Mouse (Mus musculus): ENCODE results near the gene Cdc40. TPM values are rescaled to one million over a fixed set of nuclear protein-coding genes. Genes with fewer than 3 reads are reported as not detected.

Cdc40 gene
- polyA plus RNA-seq, 1 experiment, result 9.3 TPM

DNA sequence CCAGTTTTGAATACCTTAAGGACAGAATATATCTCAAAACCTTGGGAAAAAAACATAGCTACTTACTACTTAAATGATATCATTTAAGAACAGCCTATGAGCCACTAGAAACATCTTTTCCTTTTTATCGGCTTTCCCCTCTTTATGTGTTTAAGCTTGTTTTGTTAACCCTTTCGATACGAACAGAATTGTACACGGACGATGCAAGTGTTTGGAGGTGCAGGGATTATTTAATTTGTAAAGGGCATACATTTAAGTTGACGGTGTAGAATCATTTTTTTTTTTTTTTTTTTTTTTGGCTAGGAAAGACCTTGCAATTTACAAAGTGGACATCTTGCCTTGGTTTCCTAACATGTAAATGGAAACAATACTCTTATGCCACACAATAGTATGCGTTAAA is 2.3 kb upstream of the Cdc40 start:
- H3K4me2 ChIP-seq (ENCODE audit: low read depth), result no peak overlapping the region

GRCm38 (mm10) chr10:40884279-40884806 is 1.2 kb upstream of the Cdc40 start:
- TF ChIP-seq MYOD1 (IDR thresholded peaks at IDR 0.05; ENCODE audit: control insufficient read depth in 1 of 3, insufficient read length in 2 of 3, low read depth in 2 of 3) (no peak), POLR2AphosphoS2 (IDR thresholded peaks at IDR 0.05; ENCODE audit: insufficient read length, low read depth) (no peak), REST (IDR thresholded peaks at IDR 0.05; ENCODE audit: insufficient read depth, insufficient read length) (no peak), USF1 (IDR thresholded peaks at IDR 0.05; ENCODE audit: low read depth) (no peak), MAX (IDR thresholded peaks at IDR 0.05; ENCODE audit: low read depth) (no peak), MYOG (IDR thresholded peaks at IDR 0.05; ENCODE audit: control insufficient read depth in 1 of 3, insufficient read depth in 1 of 3, insufficient read length in 2 of 3, low read depth in 2 of 3) (no peak), SRF (IDR thresholded peaks at IDR 0.05; ENCODE audit: control insufficient read depth, insufficient read length, low read depth) (no peak), TCF12 (IDR thresholded peaks at IDR 0.05; ENCODE audit: insufficient read depth, poor library complexity, severe bottlenecking) (no peak), CEBPB (IDR thresholded peaks at IDR 0.05; ENCODE audit: insufficient read depth, poor library complexity, severe bottlenecking) (no peak), POLR2A (IDR thresholded peaks at IDR 0.05; ENCODE audit: insufficient read length, low read depth) (no peak), TCF3 (IDR thresholded peaks at IDR 0.05; ENCODE audit: insufficient read length, low read depth) (no peak), E2F4 (IDR thresholded peaks at IDR 0.05; ENCODE audit: insufficient read depth) (no peak)

More for the DNA sequence above, 2.3 kb upstream of the Cdc40 start:
- H3K36me3 ChIP-seq (ENCODE audit: control insufficient read depth, insufficient read depth), result no peaks in the 10 kb centered on the region
- H3K27me3 ChIP-seq (ENCODE audit: control insufficient read depth, insufficient read depth, insufficient read length), result no peaks in the 10 kb centered on the region
- TF ChIP-seq REST (IDR thresholded peaks at IDR 0.05; ENCODE audit: insufficient read depth, insufficient read length) (no peak), MYOD1 (IDR thresholded peaks at IDR 0.05; ENCODE audit: control insufficient read depth in 1 of 3, insufficient read length in 2 of 3, low read depth in 2 of 3) (no peak)
- H3K4me3 ChIP-seq, result peak overlapping the region; percentile 62
- no peak overlapping the region for H3ac ChIP-seq (ENCODE audit: control insufficient read depth, insufficient read length)
- peaks cover 18% of the 10 kb centered on the region for H3K79me2 ChIP-seq (ENCODE audit: control insufficient read depth, insufficient read depth)

GRCm38 (mm10) chr10:40883644-40884278 is 650 bp upstream of the Cdc40 start:
- Histone ChIP-seq H3K4me3 (peak overlapping the region; percentile 62), H3K79me2 (ENCODE audit: control insufficient read depth, insufficient read depth) (peaks cover 33% of the 10 kb centered on the region), H3K27me3 (ENCODE audit: control insufficient read depth, insufficient read depth, insufficient read length) (no peaks in the 10 kb centered on the region), H3ac (ENCODE audit: control insufficient read depth, insufficient read length) (peak overlapping the region; percentile 42), H3K4me2 (ENCODE audit: low read depth) (peak overlapping the region; percentile 69), H3K36me3 (ENCODE audit: control insufficient read depth, insufficient read depth) (peaks cover 9% of the 10 kb centered on the region)
- TF ChIP-seq POLR2AphosphoS2 (IDR thresholded peaks at IDR 0.05; ENCODE audit: insufficient read length, low read depth) (peak; percentile 82), USF1 (IDR thresholded peaks at IDR 0.05; ENCODE audit: low read depth) (no peak), POLR2A (IDR thresholded peaks at IDR 0.05; ENCODE audit: insufficient read length, low read depth) (peak; percentile 87), MYOG (IDR thresholded peaks at IDR 0.05; ENCODE audit: control insufficient read depth in 1 of 3, insufficient read depth in 1 of 3, insufficient read length in 2 of 3, low read depth in 2 of 3) (peak in 1 of 3 experiments; percentile 34), CEBPB (IDR thresholded peaks at IDR 0.05; ENCODE audit: insufficient read depth, poor library complexity, severe bottlenecking) (no peak), TCF12 (IDR thresholded peaks at IDR 0.05; ENCODE audit: insufficient read depth, poor library complexity, severe bottlenecking) (no peak), REST (IDR thresholded peaks at IDR 0.05; ENCODE audit: insufficient read depth, insufficient read length) (no peak), TCF3 (IDR thresholded peaks at IDR 0.05; ENCODE audit: insufficient read length, low read depth) (no peak), E2F4 (IDR thresholded peaks at IDR 0.05; ENCODE audit: insufficient read depth) (no peak), MAX (IDR thresholded peaks at IDR 0.05; ENCODE audit: low read depth) (no peak), MYOD1 (IDR thresholded peaks at IDR 0.05; ENCODE audit: control insufficient read depth in 1 of 3, insufficient read length in 2 of 3, low read depth in 2 of 3) (peak in 1 of 3 experiments; percentile 50), SRF (IDR thresholded peaks at IDR 0.05; ENCODE audit: control insufficient read depth, insufficient read length, low read depth) (no peak)

More at GRCm38 (mm10) chr10:40884279-40884806, 1.2 kb upstream of the Cdc40 start:
- Histone ChIP-seq H3K4me3 (peak overlapping the region; percentile 62), H3K36me3 (ENCODE audit: control insufficient read depth, insufficient read depth) (peaks cover 8% of the 10 kb centered on the region), H3ac (ENCODE audit: control insufficient read depth, insufficient read length) (peak overlapping the region; percentile 42), H3K4me2 (ENCODE audit: low read depth) (peak overlapping the region; percentile 69), H3K79me2 (ENCODE audit: control insufficient read depth, insufficient read depth) (peaks cover 28% of the 10 kb centered on the region), H3K27me3 (ENCODE audit: control insufficient read depth, insufficient read depth, insufficient read length) (no peaks in the 10 kb centered on the region)

DNA sequence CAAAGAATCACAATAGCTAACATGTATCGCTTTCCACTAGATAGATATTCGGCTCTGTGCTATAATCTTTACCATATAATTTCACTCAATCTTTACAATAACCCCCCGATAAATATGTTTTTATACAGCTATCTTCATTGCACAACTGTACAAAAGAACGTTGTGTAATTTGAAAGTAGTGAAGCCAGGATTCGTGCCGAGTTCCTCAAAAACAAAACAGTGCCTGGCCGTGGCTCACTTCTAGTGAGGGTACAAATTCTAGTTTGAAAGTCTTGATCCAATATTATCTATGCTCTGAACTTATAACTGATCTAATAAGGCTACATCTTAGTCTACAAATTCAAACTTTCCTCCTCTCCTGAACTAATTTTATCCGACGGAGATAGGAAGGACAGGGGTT is 778 bp downstream of the Cdc40 start:
- Histone ChIP-seq H3K36me3 (ENCODE audit: control insufficient read depth, insufficient read depth) (peaks cover 9% of the 10 kb centered on the region), H3ac (ENCODE audit: control insufficient read depth, insufficient read length) (peak overlapping the region; percentile 42), H3K27me3 (ENCODE audit: control insufficient read depth, insufficient read depth, insufficient read length) (no peaks in the 10 kb centered on the region), H3K4me3 (peak overlapping the region; percentile 62), H3K79me2 (ENCODE audit: control insufficient read depth, insufficient read depth) (peaks cover 47% of the 10 kb centered on the region), H3K4me2 (ENCODE audit: low read depth) (peak overlapping the region; percentile 73)
- TF ChIP-seq TCF12 (IDR thresholded peaks at IDR 0.05; ENCODE audit: insufficient read depth, poor library complexity, severe bottlenecking) (no peak), MAX (IDR thresholded peaks at IDR 0.05; ENCODE audit: low read depth) (no peak), POLR2A (IDR thresholded peaks at IDR 0.05; ENCODE audit: insufficient read length, low read depth) (no peak), SRF (IDR thresholded peaks at IDR 0.05; ENCODE audit: control insufficient read depth, insufficient read length, low read depth) (no peak), CEBPB (IDR thresholded peaks at IDR 0.05; ENCODE audit: insufficient read depth, poor library complexity, severe bottlenecking) (no peak), POLR2AphosphoS2 (IDR thresholded peaks at IDR 0.05; ENCODE audit: insufficient read length, low read depth) (no peak), E2F4 (IDR thresholded peaks at IDR 0.05; ENCODE audit: insufficient read depth) (no peak), MYOG (IDR thresholded peaks at IDR 0.05; ENCODE audit: control insufficient read depth in 1 of 3, insufficient read depth in 1 of 3, insufficient read length in 2 of 3, low read depth in 2 of 3) (no peak), MYOD1 (IDR thresholded peaks at IDR 0.05; ENCODE audit: control insufficient read depth in 1 of 3, insufficient read length in 2 of 3, low read depth in 2 of 3) (no peak), USF1 (IDR thresholded peaks at IDR 0.05; ENCODE audit: low read depth) (no peak), TCF3 (IDR thresholded peaks at IDR 0.05; ENCODE audit: insufficient read length, low read depth) (no peak), REST (IDR thresholded peaks at IDR 0.05; ENCODE audit: insufficient read depth, insufficient read length) (no peak)

Measured in myocyte (in vitro differentiated cells).